Mouse (Mus musculus) heart, embryonic 11.5 days (tissue): ENCODE data around the gene Ddx1. TPM values are rescaled to one million over a fixed set of nuclear protein-coding genes. Genes with fewer than 3 reads are reported as not detected.

ENCODE experiments used
- ATAC-seq: fragments of 200-750 bp; cut with Nextera tagmentation; replicated peaks from 2 replicates; pipeline ENCODE4 v1.8.0; 2017; ENCODE audit warnings: moderate library complexity; ENCODE audit not compliant: insufficient number of reproducible peaks, low FRiP score, low TSS enrichment
- H3K27ac ChIP-seq: fragments of 300-500 bp; sonication (generic); 2 replicates; pipeline ENCODE4 v1.5.1; 2014; ENCODE audit warnings: mild to moderate bottlenecking, low read depth, low read length
- H3K27me3 ChIP-seq: fragments of 300-500 bp; sonication (generic); 2 replicates; pipeline ENCODE4 v1.6.1; 2014; ENCODE audit warnings: mild to moderate bottlenecking, low read length, mixed read lengths; ENCODE audit not compliant: control insufficient read depth, insufficient read depth
- H3K36me3 ChIP-seq: fragments of 300-500 bp; sonication (generic); 2 replicates; pipeline ENCODE4 v1.6.1; 2014; ENCODE audit warnings: mild to moderate bottlenecking, low read length, moderate library complexity, mixed read lengths; ENCODE audit not compliant: control insufficient read depth, insufficient read depth
- H3K4me1 ChIP-seq: fragments of 300-500 bp; sonication (generic); 2 replicates; pipeline ENCODE4 v1.6.1; 2014; ENCODE audit warnings: low read length; ENCODE audit not compliant: control insufficient read depth, insufficient read depth
- H3K4me2 ChIP-seq: fragments of 300-500 bp; sonication (generic); 2 replicates; pipeline ENCODE4 v1.6.1; 2014; ENCODE audit warnings: mild to moderate bottlenecking, moderate library complexity
- H3K4me3 ChIP-seq: fragments of 300-500 bp; sonication (generic); 2 replicates; pipeline ENCODE4 v1.5.1; 2014; ENCODE audit warnings: low read depth, low read length
- H3K9ac ChIP-seq: fragments of 300-500 bp; sonication (generic); 2 replicates; pipeline ENCODE4 v1.6.1; 2014; ENCODE audit warnings: mild to moderate bottlenecking, low read depth, low read length, moderate library complexity
- H3K9me3 ChIP-seq: fragments of 300-500 bp; sonication (generic); replicated peaks from 2 replicates; pipeline ENCODE4 v1.6.1; 2016; ENCODE audit warnings: low read length; ENCODE audit not compliant: control insufficient read depth
- WGBS: fragments of 180-500 bp; shearing (Covaris S2); extraction: QIAGEN DNeasy Blood & Tissue Kit; methylation state at CpG from one replicate; pipeline ENCODE4 v1.1.7; 2014; ENCODE audit not compliant: insufficient replicate concordance; 5-methylcytosine and 5-hydroxymethylcytosine counted together
- polyA plus RNA-seq: library from polyadenylated mRNA; unstranded; fragments of >200 nt; fragmentation: Nextera tagmentation; extraction: Ambion mirVana; gene quantifications from 2 replicates; pipeline ENCODE4 v1.2.1, GENCODE M21; 2014

Ddx1 gene
- polyA plus RNA-seq, 1 experiment from 2014 or later: 113 TPM

DNA sequence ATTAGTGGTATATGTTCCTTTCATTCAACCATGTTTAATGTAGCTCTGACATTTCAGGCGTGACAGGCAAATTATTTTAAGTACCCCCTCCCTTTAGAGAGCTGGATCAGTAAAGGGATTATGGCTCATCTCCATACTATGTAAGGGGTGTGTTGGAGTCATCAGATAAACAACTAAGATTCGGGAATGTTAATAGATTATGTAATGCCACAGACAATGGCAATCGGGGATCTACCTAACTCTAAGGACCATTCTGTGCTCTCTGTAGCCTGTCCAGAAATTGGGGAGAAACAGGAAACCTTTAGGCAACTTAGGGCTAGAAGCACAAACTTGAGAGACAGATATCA is 533 bp upstream of the Ddx1 start:
- ATAC-seq: no peak
- Histone ChIP-seq H3K9ac (peak overlapping the region; percentile 97), H3K4me1 (0 out of 2 replicates have a peak, but pooled peaks cover 4% of the 10 kb centered on the region), H3K9me3 (no peaks in the 10 kb centered on the region), H3K4me3 (peak overlapping the region; percentile 76), H3K36me3 (peaks cover 3% of the 10 kb centered on the region; the same call in 1 of the 2 replicates), H3K4me2 (peak overlapping the region; percentile 68), H3K27ac (no peak overlapping the region), H3K27me3 (no peaks in the 10 kb centered on the region)
- 85% methylated on average over 3 of the region's 3 CpGs for WGBS

GRCm38 (mm10) chr12:13242453-13242852 is 6.6 kb downstream of the Ddx1 start:
- H3K9ac ChIP-seq: no peak overlapping the region
- H3K4me2 ChIP-seq: no peak overlapping the region
- H3K36me3 ChIP-seq: peaks cover 34% of the 10 kb centered on the region
- no peak overlapping the region for H3K4me3 ChIP-seq
- H3K9me3 ChIP-seq: no peaks in the 10 kb centered on the region
- H3K27me3 ChIP-seq: no peaks in the 10 kb centered on the region
- 0 out of 2 replicates have a peak, but pooled peaks cover under 1% of the 10 kb centered on the region for H3K4me1 ChIP-seq
- no peak for ATAC-seq
- no peak overlapping the region for H3K27ac ChIP-seq

DNA sequence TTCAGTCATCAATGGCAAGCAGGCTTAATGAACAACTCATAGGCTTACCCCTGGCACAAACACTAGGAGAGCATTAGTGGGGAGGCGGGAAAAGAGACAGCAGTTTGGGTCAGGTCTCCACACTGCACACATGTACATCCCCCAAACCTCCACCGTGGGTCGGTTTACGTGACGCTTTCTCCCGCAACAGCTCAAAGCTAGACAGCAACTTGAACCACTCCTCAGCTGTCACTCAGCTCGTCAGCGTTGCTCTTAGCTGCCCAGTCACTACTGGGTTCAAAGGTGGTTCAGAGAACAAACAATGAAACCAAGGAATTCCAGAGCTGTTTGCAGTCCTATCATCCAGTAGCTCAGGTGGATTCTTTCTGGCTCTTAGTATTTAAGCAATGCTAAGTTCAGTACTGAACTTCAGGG is 30.9 kb downstream of the Ddx1 start:
- H3K4me1 ChIP-seq: peaks cover 15% of the 10 kb centered on the region
- no peaks in the 10 kb centered on the region for H3K27me3 ChIP-seq
- H3K4me2 ChIP-seq: no peak overlapping the region
- no peak overlapping the region for H3K9ac ChIP-seq
- no peak overlapping the region for H3K4me3 ChIP-seq
- 0 out of 2 replicates have a peak overlapping the region, but pooled peaks have one; percentile 22 for H3K27ac ChIP-seq
- H3K9me3 ChIP-seq: no peaks in the 10 kb centered on the region
- no peak for ATAC-seq
- H3K36me3 ChIP-seq: peaks cover 22% of the 10 kb centered on the region
- 58% methylated on average over 8 of the region's 8 CpGs for whole genome bisulfite sequencing

DNA sequence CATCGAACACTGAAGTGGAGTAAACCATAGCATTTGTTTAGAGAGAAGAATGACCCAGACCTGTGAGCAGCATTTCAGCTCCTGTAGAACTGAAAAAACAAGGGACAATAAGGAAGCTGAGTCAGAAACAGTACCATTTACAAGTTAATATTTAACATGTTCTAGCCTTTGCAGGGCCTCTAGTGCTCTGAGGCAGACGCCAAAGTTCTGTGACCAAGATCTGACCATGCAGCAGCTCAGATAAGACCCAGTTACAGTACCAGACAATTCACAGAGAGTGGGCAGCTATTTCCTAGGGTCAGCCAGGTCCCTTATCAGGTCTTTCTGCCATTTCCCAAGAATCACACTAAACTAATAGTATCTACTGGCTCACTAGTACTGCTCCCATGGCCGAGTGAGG is 31.4 kb downstream of the Ddx1 start:
- peaks cover 22% of the 10 kb centered on the region for H3K36me3 ChIP-seq
- H3K27ac ChIP-seq: no peak overlapping the region; the same call in 1 of the 2 replicates
- no peaks in the 10 kb centered on the region for H3K27me3 ChIP-seq
- no peak; the same call in 1 of the 2 replicates for ATAC-seq
- no peaks in the 10 kb centered on the region for H3K9me3 ChIP-seq
- H3K4me2 ChIP-seq: no peak overlapping the region
- no peak overlapping the region for H3K4me3 ChIP-seq
- H3K9ac ChIP-seq: no peak overlapping the region
- 50% methylated on average over 3 of the region's 3 CpGs for WGBS
- peaks cover 15% of the 10 kb centered on the region for H3K4me1 ChIP-seq

DNA sequence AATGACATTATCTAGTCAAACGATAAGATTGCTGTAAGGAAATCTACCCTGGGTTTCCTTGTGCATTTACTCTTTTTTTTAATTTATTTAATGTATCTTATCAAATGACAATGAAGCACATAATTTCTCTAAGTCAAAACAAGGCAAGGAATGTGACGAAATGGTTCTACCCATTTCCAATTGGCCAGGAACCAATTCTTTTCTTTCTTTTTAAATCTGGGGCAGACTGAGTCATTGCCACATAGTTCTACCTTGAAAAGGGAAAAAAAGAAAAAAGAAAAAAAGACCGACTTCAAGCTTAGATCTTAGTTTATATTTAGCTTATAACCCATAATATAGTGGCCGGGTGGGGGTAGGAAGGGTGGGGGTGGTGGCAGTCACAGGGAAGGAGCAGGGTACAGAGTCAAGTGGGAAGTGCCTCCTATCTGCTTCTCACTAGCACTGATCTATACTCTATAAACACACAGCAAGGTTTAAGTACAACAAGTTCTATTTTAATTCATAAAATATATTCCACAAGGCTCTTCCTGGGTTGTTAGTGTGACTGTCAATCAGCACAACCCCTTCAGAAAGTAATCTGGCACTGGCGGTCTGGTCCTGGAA is 32.4 kb downstream of the Ddx1 start:
- H3K9me3 ChIP-seq: no peaks in the 10 kb centered on the region
- H3K4me2 ChIP-seq: no peak overlapping the region
- no peak for ATAC-seq
- no peak overlapping the region for H3K4me3 ChIP-seq
- H3K27ac ChIP-seq: 0 out of 2 replicates have a peak overlapping the region, but pooled peaks have one; percentile 41
- peaks cover 23% of the 10 kb centered on the region for H3K4me1 ChIP-seq
- no peak overlapping the region for H3K9ac ChIP-seq
- WGBS: 46% methylated on average over 5 of the region's 5 CpGs
- peaks cover 22% of the 10 kb centered on the region for H3K36me3 ChIP-seq
- no peaks in the 10 kb centered on the region for H3K27me3 ChIP-seq

DNA sequence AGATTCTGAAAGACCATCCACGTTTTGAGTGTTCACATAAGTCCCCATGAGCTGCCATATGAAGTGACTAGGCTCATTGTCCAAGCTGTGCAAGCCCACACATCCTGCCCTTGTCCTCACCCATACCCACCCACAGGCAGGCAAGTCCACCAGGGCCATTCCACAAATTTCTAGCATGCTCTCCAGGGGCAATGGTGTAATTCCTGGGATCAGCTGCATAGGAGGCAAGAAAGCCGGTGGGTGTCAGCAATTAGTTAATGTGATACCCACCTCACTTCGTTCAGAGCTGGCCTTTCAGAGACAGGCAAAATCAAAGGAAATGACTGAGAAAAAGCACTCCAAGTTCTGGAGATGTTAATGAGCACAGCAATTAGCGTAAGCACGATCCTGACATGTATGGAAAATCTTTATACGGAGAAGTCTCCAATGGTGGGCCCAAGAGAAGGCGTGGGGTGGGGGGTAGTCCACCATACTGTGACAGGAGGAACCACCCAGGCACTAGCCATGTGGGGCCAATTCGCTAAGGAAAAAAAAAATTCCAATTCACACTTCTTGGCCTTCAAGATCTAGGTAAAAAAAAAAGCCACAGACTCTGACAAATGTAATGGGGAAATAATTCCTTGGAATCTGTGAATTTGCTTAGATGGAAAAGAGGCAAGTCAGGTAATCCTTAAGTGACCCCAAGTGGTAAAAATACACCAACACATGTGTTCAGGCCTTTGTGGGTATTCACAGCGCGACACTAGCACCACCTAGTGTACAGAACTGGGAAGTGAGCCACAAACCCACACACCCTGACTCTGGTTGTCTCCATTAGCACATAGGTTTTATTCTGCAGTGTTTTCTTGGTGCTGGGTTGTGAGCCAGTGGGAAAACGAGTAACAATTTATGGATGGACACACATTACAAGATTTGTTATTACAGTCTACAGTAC is 34.4 kb downstream of the Ddx1 start:
- 34% methylated on average over 11 of the region's 11 CpGs for WGBS
- Histone ChIP-seq H3K36me3 (peaks cover 12% of the 10 kb centered on the region), H3K4me2 (no peak overlapping the region), H3K27ac (no peak overlapping the region), H3K27me3 (no peaks in the 10 kb centered on the region), H3K9me3 (no peaks in the 10 kb centered on the region), H3K4me1 (peaks cover 25% of the 10 kb centered on the region), H3K9ac (no peak overlapping the region), H3K4me3 (no peak overlapping the region)
- 0 out of 2 replicates have a peak, but pooled peaks have one; percentile 65 for ATAC-seq

DNA sequence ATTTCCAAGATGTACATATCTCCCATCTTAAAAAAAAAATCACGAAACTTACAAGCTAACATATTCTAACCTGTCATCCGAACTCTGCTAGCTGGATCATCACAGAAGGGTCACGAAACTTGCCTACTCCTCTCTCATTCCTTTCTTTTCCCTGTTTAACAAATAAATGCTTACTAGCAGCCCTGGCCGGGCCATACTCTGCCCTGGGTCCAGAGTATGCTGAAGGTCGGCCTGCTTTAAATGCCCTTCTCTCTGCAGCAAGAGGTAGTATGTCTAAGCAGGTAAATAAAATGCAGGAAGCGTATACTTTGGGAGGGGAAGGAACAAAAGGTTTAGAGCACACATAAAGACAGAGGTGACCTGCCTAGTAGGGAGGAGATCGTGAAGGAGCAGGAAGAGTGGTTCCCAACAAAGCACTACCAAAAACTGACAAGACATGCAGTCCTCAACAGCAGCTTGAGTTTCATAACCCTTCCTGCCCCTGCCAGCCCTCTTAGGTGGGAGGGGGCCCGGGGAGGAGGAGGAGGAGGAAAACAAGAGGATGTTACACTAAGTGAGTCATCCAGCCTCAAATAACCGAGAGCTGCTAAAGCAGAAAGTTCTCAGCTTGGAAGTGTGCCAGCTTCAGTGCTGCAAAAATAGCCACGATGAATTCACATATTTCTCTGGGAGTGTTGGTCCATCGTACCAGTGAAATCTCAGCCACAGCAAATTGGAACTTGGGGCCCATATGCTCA is 37.1 kb downstream of the Ddx1 start:
- peak overlapping the region; percentile 66 for H3K27ac ChIP-seq
- no peaks in the 10 kb centered on the region for H3K9me3 ChIP-seq
- H3K27me3 ChIP-seq: no peaks in the 10 kb centered on the region
- H3K4me1 ChIP-seq: peaks cover 13% of the 10 kb centered on the region
- peak; percentile 50; the same call in 1 of the 2 replicates for ATAC-seq
- WGBS: 42% methylated on average over 11 of the region's 11 CpGs
- H3K36me3 ChIP-seq: no peaks in the 10 kb centered on the region
- no peak overlapping the region for H3K4me3 ChIP-seq
- H3K4me2 ChIP-seq: no peak overlapping the region
- peak overlapping the region; percentile 52; the same call in 1 of the 2 replicates for H3K9ac ChIP-seq

GRCm38 (mm10) chr12:13209692-13210377 is 39.2 kb downstream of the Ddx1 start:
- Histone ChIP-seq H3K4me1 (peaks cover 10% of the 10 kb centered on the region), H3K4me3 (no peak overlapping the region)

More at GRCm38 (mm10) chr12:13209692-13210377, 39.2 kb downstream of the Ddx1 start:
- Histone ChIP-seq H3K4me2 (no peak overlapping the region), H3K27ac (no peak overlapping the region), H3K36me3 (no peaks in the 10 kb centered on the region), H3K9me3 (no peaks in the 10 kb centered on the region), H3K9ac (no peak overlapping the region), H3K27me3 (no peaks in the 10 kb centered on the region)
- WGBS: 74% methylated on average over 13 of the region's 13 CpGs
- ATAC-seq: no peak
